Mouse (Mus musculus) layer of hippocampus, postnatal 14 days (tissue): ENCODE data around the gene Eif4e. TPM values are rescaled to one million over a fixed set of nuclear protein-coding genes. Genes with fewer than 3 reads are reported as not detected.
A peak's percentile ranks its signal among the peaks of the same experiment; 100 is the strongest.

Source experiments
- DNase-seq, 2 experiments: peaks; one replicate each; pipeline ENCODE4 v3.0.0; 2021 to 2022; ENCODE audit warnings: low spot score in 2 of 2, mixed read lengths in 1 of 2
- microRNA-seq, 2 experiments: library from miRNA; unstranded; fragments of <30 nt; microRNA quantifications; one replicate each; pipeline ENCODE4 v1.2.0; 2021
- total RNA-seq, 2 experiments: library from RNA; stranded (reverse); gene quantifications; 2 replicates each; pipeline ENCODE4 v1.2.3; 2021

Gene Eif4e
- total RNA-seq, 2 experiments from 2014 or later = 151 to 169 TPM

GRCm38 (mm10) chr3:138560886-138561285 is 34.9 kb downstream of the Eif4e start:
- DNase-seq = no peak

DNA sequence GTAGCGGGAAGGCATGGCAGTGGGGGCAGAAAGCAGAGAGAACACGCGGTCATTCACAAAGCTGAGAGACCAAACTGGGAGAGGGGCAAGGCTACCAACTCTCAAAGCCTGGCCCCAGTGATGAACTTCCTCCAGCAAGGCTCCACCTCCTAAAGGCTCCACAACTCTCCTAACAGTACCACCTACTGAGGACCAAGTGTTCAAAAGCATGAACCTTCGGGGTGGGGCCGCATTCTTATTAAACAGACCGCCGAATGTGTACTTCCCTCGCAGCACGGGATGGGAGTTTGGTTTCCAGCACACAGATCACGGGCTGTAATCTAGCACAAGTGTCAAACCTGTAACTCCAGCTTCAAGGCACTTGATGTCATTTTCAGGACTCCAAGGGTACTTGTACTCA is 52.9 kb downstream of the Eif4e start:
- no peak for DNase-seq

- no peak for DNase-seq
These were observed 60.2 kb downstream of the Eif4e start for GRCm38 (mm10) chr3:138586213-138586612.

GRCm38 (mm10) chr3:138587137-138587536 is 61.2 kb downstream of the Eif4e start:
- no peak for DNase-seq

DNA sequence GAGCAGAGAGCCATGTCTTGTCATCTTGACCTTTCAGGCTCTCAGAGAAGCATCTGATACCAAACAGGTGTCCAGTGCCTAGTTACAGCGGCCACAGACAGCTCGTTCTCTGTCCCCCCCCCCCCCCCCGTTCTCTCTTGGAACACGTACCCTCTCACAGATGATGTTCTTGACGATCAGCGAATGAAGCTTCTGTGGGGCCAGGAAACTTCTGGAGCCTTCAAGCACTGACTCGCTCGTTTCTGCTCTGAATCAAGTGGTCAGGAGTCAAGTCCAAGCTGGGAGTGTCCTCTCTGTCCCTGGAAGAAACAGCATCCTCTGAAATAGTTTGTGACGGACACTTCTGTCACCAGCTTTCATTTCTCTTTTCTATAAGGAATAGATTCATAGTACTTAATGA is 62.0 kb downstream of the Eif4e start:
- no peak for DNase-seq

DNA sequence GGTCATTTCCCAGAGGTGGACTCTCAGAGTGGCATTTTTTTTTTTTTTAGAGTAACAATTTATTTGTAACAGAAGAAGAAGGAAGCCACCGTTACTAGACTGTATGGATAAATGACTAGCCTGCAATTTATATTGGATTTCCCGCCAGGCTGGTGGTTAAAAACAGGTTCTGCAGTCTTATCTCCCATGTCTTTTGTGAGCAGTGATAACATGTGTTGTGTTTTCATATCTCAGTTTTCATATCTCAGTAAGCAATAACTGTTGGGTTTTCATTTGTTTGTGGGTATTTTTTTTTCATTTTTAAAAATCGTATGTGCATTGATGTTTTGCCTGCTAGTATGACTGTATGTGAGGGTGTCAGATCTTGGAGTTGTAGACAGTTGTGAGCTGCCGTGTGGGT is 65.0 kb downstream of the Eif4e start:
- DNase-seq = no peak

- DNase-seq = no peak
These were observed 65.9 kb downstream of the Eif4e start for GRCm38 (mm10) chr3:138591806-138592365.

- DNase-seq = peak in 1 of 2 experiments; percentile 5
These were observed 67.2 kb downstream of the Eif4e start for GRCm38 (mm10) chr3:138593131-138593530.

DNA sequence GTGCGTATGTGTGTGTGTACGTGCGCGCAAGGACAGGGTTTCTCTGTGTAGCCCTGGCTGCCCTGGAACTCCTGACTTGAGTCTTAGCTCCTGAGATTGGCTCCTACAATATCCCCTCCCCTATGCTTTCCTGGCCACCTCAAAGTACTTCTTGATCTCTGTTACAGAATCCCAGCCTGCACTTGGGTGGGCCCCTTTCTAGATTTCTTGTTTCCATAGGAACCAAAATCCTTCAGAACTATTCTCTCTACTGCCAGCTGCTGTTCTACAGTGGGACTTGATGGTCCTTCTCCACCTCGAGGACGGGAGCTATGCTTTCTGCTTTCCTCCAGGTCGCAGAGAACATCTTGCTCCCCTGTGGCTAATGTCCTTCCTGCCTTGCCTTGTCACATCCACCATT is 67.9 kb downstream of the Eif4e start:
- DNase-seq = no peak

- DNase-seq = no peak
These were observed 75.1 kb downstream of the Eif4e start for GRCm38 (mm10) chr3:138601076-138601475.

DNA sequence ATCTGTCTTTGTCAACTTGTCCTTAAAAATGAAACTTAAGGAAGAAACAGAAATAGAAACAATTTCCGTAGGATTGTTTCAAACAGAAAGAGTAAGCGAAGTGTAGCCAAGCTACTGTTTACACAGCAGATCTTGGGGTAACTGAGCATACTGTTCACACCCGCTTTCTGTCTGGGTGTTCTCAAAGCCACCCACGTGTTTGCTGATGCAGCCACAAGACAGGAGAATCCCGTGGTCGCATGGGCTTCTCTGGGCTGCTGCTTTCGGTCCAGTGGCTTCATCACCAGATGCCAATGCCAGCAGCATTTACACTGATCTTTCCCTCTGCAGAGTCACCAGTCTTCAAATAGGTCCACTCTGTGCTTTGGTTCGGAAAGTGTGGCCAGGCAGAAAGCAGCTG is 79.2 kb downstream of the Eif4e start:
- no peak for DNase-seq

- DNase-seq = no peak
These were observed 82.7 kb downstream of the Eif4e start for GRCm38 (mm10) chr3:138608665-138609064.

Small RNAs within 50 kb of the gene (microRNA-seq; reads per million reads assigned to microRNA genes)
- 0 to 0.90 reads per million in 2 experiments for gene Mir1956

Other genes with a start within 250 kb of the Eif4e start
- gene Adh6a, start 212.9 kb upstream of the Eif4e start, total RNA-seq = not detected
- not detected for gene Adh6b, start 184.4 kb upstream of the Eif4e start, total RNA-seq
- gene Adh4, start 110.7 kb upstream of the Eif4e start, total RNA-seq = not detected
- gene Adh5, start 83.1 kb upstream of the Eif4e start, total RNA-seq = 10 to 100 TPM; 83.1 to 83.9 TPM
- gene Metap1, start 36.7 kb upstream of the Eif4e start, total RNA-seq = 10 to 100 TPM; 43.1 to 45.0 TPM
- gene Tspan5, start 216.0 kb downstream of the Eif4e start, total RNA-seq = 100 to 1,000 TPM; 172 TPM